Mouse (Mus musculus): ENCODE measurements around the gene Glb1l2. TPM values are rescaled to one million over a fixed set of nuclear protein-coding genes. Genes with fewer than 3 reads are reported as not detected.

The Glb1l2 gene
- polyA plus RNA-seq (2012; rRNA removed), result 0.03 and 0.04 TPM in 2 replicates

GRCm38 (mm10) chr9:26805935-26806666, at the start of gene Glb1l2:
TSS of gene Glb1l2 (minus strand) at chr9:26806468.

DNA sequence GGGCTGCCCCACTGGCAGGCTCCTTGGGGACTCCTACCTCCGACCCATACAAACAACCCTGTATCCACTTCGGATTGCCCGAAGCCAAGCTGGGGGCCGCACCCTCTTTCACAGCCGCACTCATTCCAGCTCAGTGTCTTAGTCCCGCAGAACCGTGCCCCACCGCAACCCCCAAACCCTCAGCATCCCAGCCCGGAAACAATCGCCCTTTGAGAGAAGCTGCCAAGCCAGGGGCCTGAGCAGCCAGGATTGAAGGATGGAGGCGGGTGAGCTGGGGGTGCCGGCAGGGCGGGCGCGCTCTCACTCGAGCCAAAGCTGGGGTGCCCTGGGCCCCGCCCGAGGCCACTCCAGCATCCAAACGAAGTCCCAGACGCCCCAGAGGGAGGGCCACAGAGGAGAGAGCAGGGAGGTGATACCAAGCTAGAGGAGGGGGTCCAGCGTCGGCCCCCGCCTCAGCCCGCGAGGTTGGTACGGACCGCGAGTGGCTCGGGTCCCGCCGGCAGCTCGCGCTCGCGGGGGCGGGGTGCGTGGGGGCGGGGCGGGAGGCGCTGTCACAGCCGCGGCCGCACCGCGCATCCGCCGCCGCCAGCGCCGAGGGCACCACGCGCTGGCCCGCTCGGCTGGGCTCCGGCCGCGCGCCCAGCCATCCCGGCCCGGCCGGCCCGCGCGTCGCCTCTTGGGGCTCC, 72.9 kb downstream of the Glb1l2 start, which contains the start of gene B3gat1:
Gene B3gat1, plus strand, starts transcription at position 523 of the 686 bp plus-strand sequence.

Other genes with a start within 250 kb of the Glb1l2 start
- gene B3gat1, start 72.7 kb downstream of the Glb1l2 start, polyA plus RNA-seq (2012; rRNA removed), result 0.01 TPM in 1 of 2 replicates, not detected in the other
- gene Glb1l3, start 54.4 kb upstream of the Glb1l2 start, polyA plus RNA-seq (2012; rRNA removed), result not detected in 2 replicates
- gene Gm1110, start 116.6 kb upstream of the Glb1l2 start, polyA plus RNA-seq (2012; rRNA removed), result 0.01 TPM in 1 of 2 replicates, not detected in the other
- gene Acad8, start 193.1 kb upstream of the Glb1l2 start, polyA plus RNA-seq (2012; rRNA removed), result 16.5 and 16.7 TPM in 2 replicates
- gene Thyn1, start 193.2 kb upstream of the Glb1l2 start, polyA plus RNA-seq (2012; rRNA removed), result 18.2 and 18.6 TPM in 2 replicates
- gene Vps26b, start 223.6 kb upstream of the Glb1l2 start, polyA plus RNA-seq (2012; rRNA removed), result 8.0 and 9.7 TPM in 2 replicates
- 26.7 and 30.3 TPM in 2 replicates for gene Ncapd3, start 223.7 kb upstream of the Glb1l2 start, polyA plus RNA-seq (2012; rRNA removed)